Mouse (Mus musculus) embryonic facial prominence, embryonic 15.5 days (tissue): Measurements from ENCODE around the gene Map3k4. TPM values are rescaled to one million over a fixed set of nuclear protein-coding genes. Genes with fewer than 3 reads are reported as not detected.

Experiments used
- ATAC-seq: fragments of 200-750 bp; cut with Nextera tagmentation; 2 replicates; pipeline ENCODE4 v1.8.0; 2017; ENCODE audit warnings: low read depth, moderate TSS enrichment; ENCODE audit not compliant: insufficient number of reproducible peaks, low FRiP score, low TSS enrichment
- H3K27ac ChIP-seq: fragments of 300-500 bp; sonication (generic); replicated peaks from 2 replicates; pipeline ENCODE4 v1.5.1; 2015; ENCODE audit warnings: mild to moderate bottlenecking, inconsistent platforms
- H3K27me3 ChIP-seq: fragments of 300-500 bp; sonication (generic); 2 replicates; pipeline ENCODE4 v1.6.1; 2015; ENCODE audit warnings: inconsistent platforms
- H3K36me3 ChIP-seq: fragments of 300-500 bp; sonication (generic); 2 replicates; pipeline ENCODE4 v1.6.1; 2015; ENCODE audit warnings: mild to moderate bottlenecking, inconsistent platforms
- H3K4me1 ChIP-seq: fragments of 300-500 bp; sonication (generic); 2 replicates; pipeline ENCODE4 v1.6.1; 2015; ENCODE audit warnings: inconsistent platforms
- H3K4me2 ChIP-seq: fragments of 300-500 bp; sonication (generic); replicated peaks from 2 replicates; pipeline ENCODE4 v1.6.1; 2015; ENCODE audit warnings: mild to moderate bottlenecking, inconsistent platforms
- H3K4me3 ChIP-seq: fragments of 300-500 bp; sonication (generic); replicated peaks from 2 replicates; pipeline ENCODE4 v1.5.1; 2015; ENCODE audit warnings: mild to moderate bottlenecking, inconsistent platforms
- H3K9ac ChIP-seq: fragments of 300-500 bp; sonication (generic); 2 replicates; pipeline ENCODE4 v1.6.1; 2015; ENCODE audit warnings: inconsistent platforms
- H3K9me3 ChIP-seq: fragments of 300-500 bp; sonication (generic); replicated peaks from 2 replicates; pipeline ENCODE4 v1.6.1; 2016; ENCODE audit warnings: inconsistent platforms
- WGBS: fragments of 180-500 bp; shearing (Covaris S2); methylation state at CpG from one replicate; pipeline ENCODE4 v1.1.7; 2015; 5-methylcytosine and 5-hydroxymethylcytosine counted together
- polyA plus RNA-seq: library from polyadenylated mRNA; unstranded; fragments of >200 nt; fragmentation: Nextera tagmentation; extraction: Ambion mirVana; gene quantifications from 2 replicates; pipeline ENCODE4 v1.2.1, GENCODE M21; 2015

Gene Map3k4
- polyA plus RNA-seq, 1 experiment from 2014 or later = 42.1 TPM

DNA sequence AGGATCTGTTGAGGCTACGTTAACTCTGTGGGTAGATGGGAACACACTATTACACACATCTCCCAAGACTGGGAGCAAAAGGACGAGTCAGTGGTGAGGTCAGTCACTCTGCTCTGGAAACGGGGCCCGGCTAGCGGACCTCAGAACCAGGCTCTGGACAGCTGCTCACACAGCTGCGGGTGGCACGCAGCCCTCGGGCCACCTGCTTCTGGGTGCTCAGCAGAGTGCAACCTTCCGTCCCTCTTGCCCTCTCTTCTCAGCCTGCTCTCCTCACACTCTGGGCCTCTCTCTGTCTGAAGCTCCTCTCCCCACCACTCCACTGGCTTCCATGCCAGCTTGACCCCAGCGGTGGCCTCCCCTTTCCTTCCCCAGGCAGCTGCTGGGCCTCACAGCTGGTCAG is 50.1 kb downstream of the Map3k4 start:
- no peak for ATAC-seq
- no peak overlapping the region for H3K4me2 ChIP-seq
- no peaks in the 10 kb centered on the region for H3K27me3 ChIP-seq
- no peaks in the 10 kb centered on the region for H3K9me3 ChIP-seq
- peaks cover 15% of the 10 kb centered on the region for H3K36me3 ChIP-seq
- H3K4me3 ChIP-seq = no peak overlapping the region
- H3K4me1 ChIP-seq = peaks cover 40% of the 10 kb centered on the region
- no peak overlapping the region for H3K9ac ChIP-seq
- no peak overlapping the region for H3K27ac ChIP-seq
- 91% methylated on average over 10 of the region's 10 CpGs for WGBS

DNA sequence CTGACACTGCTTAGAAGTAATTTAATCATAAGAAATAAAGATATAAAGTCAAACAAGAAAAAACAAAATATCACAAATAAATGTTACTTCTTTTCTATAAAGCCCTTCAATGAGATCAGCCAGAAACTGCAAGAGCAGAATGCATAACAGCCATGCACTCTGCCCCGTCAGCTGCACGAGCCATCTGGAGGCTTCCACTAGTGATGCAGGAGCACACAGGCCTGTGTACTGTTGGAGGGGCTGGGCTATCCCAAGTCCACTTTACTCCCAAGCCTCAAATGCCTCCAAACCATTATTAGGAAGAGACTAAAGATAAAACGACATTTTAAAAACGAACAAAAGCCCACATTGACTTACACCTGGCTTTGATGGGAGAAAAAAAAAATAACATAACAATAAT is 50.5 kb downstream of the Map3k4 start:
- Histone ChIP-seq H3K9me3 (no peaks in the 10 kb centered on the region), H3K27me3 (no peaks in the 10 kb centered on the region), H3K4me2 (no peak overlapping the region), H3K36me3 (peaks cover 15% of the 10 kb centered on the region), H3K27ac (no peak overlapping the region), H3K9ac (no peak overlapping the region), H3K4me3 (no peak overlapping the region), H3K4me1 (peaks cover 41% of the 10 kb centered on the region)
- 80% methylated on average over 4 of the region's 4 CpGs for WGBS
- no peak for ATAC-seq

DNA sequence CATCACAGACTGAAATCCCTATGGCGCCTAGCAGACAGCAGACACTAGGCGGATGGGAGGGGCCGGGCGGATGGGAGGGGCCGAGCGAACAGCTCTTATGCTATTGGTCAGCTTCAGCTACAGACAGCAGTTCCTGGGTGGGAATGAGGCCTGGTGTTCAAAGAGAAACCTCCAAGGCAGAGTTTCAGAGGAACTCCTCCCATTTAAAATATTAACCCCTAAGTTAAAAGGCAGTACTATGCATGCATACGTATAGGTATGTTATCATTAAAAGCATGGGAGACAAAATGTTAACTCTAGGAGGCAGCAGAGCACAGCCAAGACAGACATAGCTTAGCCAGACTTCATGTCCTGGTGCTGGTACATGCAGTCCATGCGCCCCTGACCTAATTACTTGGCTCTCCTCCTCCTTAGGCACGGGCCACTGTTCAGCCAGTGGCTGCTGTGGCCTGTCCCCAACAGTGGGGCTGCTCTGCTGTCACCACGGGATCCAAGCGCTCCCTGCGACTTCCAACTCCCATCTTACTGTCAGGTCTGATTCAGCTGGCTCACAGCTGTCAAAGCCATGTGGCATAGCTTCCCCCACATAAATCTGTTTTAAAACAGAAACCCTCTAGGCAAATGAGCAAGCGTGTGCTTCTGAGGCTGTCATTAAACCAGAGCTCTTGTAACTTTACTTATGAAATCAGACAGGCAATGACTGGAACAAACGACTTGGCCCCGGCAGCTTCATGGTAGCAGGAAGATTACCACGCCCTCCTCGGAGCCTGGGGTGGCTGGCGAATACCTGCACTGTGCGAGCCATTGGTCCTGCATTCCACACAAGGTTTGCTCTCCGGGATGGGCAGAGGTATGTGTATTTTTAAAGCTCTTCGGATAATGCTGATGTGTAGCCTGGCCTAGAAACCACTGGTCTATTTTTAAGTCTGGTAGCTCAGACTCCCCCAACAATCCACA is 52.3 kb downstream of the Map3k4 start:
- Histone ChIP-seq H3K27me3 (no peaks in the 10 kb centered on the region), H3K4me2 (peak overlapping the region; percentile 34), H3K4me1 (peaks cover 47% of the 10 kb centered on the region), H3K9me3 (no peaks in the 10 kb centered on the region), H3K4me3 (no peak overlapping the region), H3K9ac (no peak overlapping the region), H3K36me3 (peaks cover 10% of the 10 kb centered on the region), H3K27ac (peak overlapping the region; percentile 74)
- WGBS = 31% methylated on average over 21 of the region's 21 CpGs
- ATAC-seq = peak; percentile 67

DNA sequence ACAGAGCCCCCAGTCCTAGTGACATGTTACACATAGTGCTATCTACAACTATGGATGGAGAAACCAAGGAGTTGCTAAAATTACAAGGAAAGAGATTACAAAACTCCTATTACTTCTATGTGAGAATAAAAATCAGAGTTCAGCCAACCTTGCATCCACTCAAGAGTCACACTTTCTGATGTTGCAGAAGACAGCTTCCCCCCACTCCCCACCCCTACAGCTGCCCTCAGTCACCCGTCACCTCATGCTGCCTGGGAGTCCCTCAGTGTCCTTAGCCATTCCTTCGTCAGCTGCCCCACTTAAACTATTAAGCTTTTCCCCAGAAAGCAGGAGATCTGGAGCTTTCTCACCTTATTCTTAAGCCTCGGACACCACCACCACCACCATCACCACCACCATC is 54.3 kb downstream of the Map3k4 start:
- Histone ChIP-seq H3K27me3 (no peaks in the 10 kb centered on the region), H3K9me3 (no peaks in the 10 kb centered on the region), H3K4me2 (no peak overlapping the region), H3K4me1 (peaks cover 42% of the 10 kb centered on the region), H3K27ac (no peak overlapping the region), H3K36me3 (peaks cover 7% of the 10 kb centered on the region; the same call in 1 of the 2 replicates), H3K4me3 (no peak overlapping the region), H3K9ac (no peak overlapping the region)
- no peak for ATAC-seq
- 93% methylated on average over 3 of the region's 3 CpGs for WGBS

DNA sequence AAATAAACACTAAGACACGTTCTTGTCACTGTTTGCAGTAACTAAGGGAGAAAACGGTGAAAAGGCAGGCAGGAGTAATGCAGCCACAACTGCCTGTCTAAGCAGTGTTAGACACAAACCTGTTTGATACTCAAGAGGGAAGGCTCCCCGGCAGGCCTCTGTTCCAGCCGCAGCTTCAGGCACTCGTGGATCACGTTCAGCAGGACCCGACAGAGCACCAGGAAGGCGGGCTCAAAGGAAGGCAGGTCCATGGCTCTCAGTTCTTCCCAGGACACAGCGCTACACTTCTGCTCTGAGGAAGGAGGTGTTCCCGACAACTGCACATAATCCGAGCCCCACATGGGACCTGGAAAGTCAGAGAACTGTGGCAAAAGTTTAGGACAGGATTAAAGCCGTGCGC is 54.8 kb downstream of the Map3k4 start:
- Histone ChIP-seq H3K4me1 (peaks cover 42% of the 10 kb centered on the region), H3K27me3 (no peaks in the 10 kb centered on the region), H3K4me2 (no peak overlapping the region), H3K9me3 (no peaks in the 10 kb centered on the region), H3K9ac (no peak overlapping the region), H3K27ac (peak overlapping the region; percentile 48; the same call in 1 of the 2 replicates), H3K36me3 (peaks cover 12% of the 10 kb centered on the region; the same call in 1 of the 2 replicates), H3K4me3 (no peak overlapping the region)
- 67% methylated on average over 13 of the region's 13 CpGs for WGBS
- ATAC-seq = no peak

DNA sequence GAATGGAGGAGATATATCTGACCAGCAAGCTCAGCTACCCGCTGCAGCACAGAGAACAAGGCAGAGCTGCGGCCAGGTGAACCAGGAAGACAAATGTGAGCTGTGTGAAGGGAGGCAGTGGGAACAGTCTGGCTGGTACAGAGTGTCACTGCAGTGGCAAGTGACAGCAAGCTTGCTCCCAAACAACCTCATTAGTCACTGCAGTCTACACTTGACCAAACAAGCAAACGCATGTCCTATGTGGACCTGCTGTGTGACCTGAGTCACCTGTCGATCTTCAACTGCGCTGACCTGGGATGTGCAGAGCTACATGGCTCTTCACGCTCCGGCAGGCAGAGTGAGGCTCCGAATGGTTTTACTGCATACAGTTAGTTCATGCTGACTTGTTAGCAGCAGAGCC is 55.7 kb downstream of the Map3k4 start:
- peaks cover 42% of the 10 kb centered on the region for H3K4me1 ChIP-seq
- ATAC-seq = no peak
- H3K36me3 ChIP-seq = peaks cover 20% of the 10 kb centered on the region; the same call in 1 of the 2 replicates
- no peak overlapping the region for H3K27ac ChIP-seq
- no peak overlapping the region for H3K4me3 ChIP-seq
- H3K9me3 ChIP-seq = no peaks in the 10 kb centered on the region
- WGBS = 82% methylated on average over 8 of the region's 8 CpGs
- H3K4me2 ChIP-seq = no peak overlapping the region
- H3K27me3 ChIP-seq = no peaks in the 10 kb centered on the region
- H3K9ac ChIP-seq = no peak overlapping the region

DNA sequence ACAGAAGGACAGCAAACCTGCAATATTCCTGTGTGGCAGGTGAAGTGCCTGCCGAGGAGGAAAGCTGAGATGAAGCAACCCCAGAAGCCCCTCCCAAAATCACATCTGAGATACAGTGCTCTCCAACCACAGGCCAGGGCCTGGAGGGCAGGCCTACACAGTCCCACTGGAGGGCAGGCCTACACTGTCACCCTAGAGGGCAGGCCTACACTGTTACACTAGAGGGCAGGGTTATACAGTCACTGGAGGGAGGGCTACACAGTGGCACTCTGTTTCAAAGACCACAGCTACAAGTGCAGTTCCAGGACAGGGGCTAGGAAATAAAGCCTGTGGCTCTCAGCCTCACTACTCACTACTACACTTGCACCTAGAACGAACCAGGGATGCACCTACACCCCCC is 56.7 kb downstream of the Map3k4 start:
- Histone ChIP-seq H3K27me3 (no peaks in the 10 kb centered on the region), H3K27ac (no peak overlapping the region), H3K4me3 (no peak overlapping the region), H3K36me3 (peaks cover 29% of the 10 kb centered on the region; the same call in 1 of the 2 replicates), H3K9me3 (no peaks in the 10 kb centered on the region), H3K9ac (no peak overlapping the region), H3K4me1 (peaks cover 35% of the 10 kb centered on the region), H3K4me2 (no peak overlapping the region)
- ATAC-seq = no peak
- WGBS = 69% methylated on average over 2 of the region's 2 CpGs

DNA sequence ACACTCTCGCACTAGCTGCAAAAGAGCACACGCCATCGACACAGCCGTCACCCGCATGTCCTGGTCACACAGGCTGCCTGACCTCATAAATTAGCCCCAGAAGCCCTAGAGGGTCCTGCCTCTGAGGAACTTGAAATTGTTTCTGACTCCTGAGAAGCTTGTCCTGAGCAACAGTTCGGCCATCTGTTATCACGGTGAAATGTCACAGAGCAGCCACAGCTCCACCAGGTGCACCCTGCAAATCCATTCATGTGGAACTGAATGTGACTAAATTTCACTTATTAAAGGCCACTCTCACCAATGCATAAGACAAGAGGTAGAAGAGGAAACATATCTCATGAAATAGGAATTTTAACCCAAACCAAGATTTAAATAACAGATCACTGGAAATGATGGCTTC is 57.2 kb downstream of the Map3k4 start:
- Histone ChIP-seq H3K27ac (no peak overlapping the region), H3K36me3 (peaks cover 34% of the 10 kb centered on the region), H3K4me1 (peaks cover 30% of the 10 kb centered on the region), H3K27me3 (no peaks in the 10 kb centered on the region), H3K9me3 (no peaks in the 10 kb centered on the region), H3K4me3 (no peak overlapping the region), H3K4me2 (no peak overlapping the region), H3K9ac (no peak overlapping the region)
- ATAC-seq = no peak
- WGBS = 90% methylated on average over 7 of the region's 7 CpGs

DNA sequence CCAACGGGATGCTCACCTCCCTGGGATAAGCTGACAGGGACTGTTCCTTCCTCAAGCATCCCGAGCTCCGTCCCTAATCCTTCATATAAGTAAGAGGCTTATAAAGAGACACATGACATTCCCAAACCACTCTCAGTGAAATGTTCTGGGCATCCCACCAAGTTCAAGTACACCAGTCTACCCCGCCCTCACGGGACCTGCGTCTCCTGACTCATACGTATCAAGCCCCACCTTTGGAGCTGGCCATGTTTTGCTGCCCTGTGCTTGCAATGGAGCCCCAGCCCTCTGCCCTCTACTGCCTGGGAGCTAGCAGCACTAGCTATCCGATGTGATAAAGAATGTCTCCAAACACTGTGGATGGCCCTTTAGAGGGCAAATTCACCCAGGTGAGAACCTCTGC is 58.6 kb downstream of the Map3k4 start:
- Histone ChIP-seq H3K9ac (no peak overlapping the region), H3K4me3 (no peak overlapping the region), H3K9me3 (no peaks in the 10 kb centered on the region), H3K27me3 (no peaks in the 10 kb centered on the region), H3K4me2 (no peak overlapping the region), H3K4me1 (peaks cover 18% of the 10 kb centered on the region), H3K27ac (no peak overlapping the region), H3K36me3 (peaks cover 49% of the 10 kb centered on the region)
- WGBS = 83% methylated on average over 8 of the region's 8 CpGs
- ATAC-seq = no peak

DNA sequence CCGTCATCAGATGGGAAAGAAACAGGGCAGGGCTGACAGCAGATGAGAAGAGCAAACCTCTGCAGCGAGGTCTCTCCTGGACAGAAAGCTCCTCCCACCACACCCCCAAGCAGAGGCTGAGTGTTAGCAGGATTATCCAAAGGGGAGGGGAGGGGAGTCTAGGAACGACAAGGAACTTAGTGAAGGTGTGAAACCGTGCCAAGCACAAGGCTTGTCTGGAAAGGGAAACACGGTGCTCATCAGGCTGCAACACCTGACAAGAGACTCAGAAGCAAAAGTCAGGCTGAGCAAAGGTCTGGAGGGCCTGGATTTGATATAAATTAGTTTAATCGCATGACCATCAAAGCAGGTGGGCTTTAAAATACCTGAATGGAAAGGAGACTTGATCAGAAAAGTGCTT is 60.1 kb downstream of the Map3k4 start:
- no peak overlapping the region for H3K4me2 ChIP-seq
- peaks cover 10% of the 10 kb centered on the region for H3K4me1 ChIP-seq
- peaks cover 63% of the 10 kb centered on the region for H3K36me3 ChIP-seq
- no peaks in the 10 kb centered on the region for H3K9me3 ChIP-seq
- H3K9ac ChIP-seq = no peak overlapping the region
- ATAC-seq = no peak
- H3K27me3 ChIP-seq = no peaks in the 10 kb centered on the region
- H3K4me3 ChIP-seq = no peak overlapping the region
- WGBS = 64% methylated on average over 6 of the region's 6 CpGs
- H3K27ac ChIP-seq = no peak overlapping the region

DNA sequence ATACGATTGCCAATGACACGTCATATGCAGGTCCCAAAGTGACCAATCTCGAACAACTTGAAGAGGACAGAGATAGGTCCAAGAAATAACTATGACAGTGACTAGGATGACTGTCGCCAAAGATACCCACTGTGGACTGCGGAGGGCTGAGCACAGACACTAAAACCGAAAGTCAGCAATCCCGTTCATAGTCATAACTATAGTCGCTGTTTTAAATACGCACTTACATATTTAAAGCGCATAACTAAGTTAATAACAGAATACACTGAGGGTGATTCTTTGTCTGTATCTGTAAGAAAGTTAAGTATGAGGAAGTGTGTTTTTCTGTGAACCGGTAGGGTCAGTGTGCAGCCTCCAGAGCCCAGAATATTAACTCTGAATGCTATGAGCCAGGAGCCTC is 62.5 kb downstream of the Map3k4 start:
- H3K4me1 ChIP-seq = no peaks in the 10 kb centered on the region
- 96% methylated on average over 11 of the region's 11 CpGs for WGBS
- no peak overlapping the region for H3K4me2 ChIP-seq
- ATAC-seq = no peak
- no peaks in the 10 kb centered on the region for H3K9me3 ChIP-seq
- H3K27ac ChIP-seq = no peak overlapping the region
- no peak overlapping the region for H3K4me3 ChIP-seq
- no peaks in the 10 kb centered on the region for H3K27me3 ChIP-seq
- H3K36me3 ChIP-seq = peaks cover 85% of the 10 kb centered on the region
- no peak overlapping the region for H3K9ac ChIP-seq

DNA sequence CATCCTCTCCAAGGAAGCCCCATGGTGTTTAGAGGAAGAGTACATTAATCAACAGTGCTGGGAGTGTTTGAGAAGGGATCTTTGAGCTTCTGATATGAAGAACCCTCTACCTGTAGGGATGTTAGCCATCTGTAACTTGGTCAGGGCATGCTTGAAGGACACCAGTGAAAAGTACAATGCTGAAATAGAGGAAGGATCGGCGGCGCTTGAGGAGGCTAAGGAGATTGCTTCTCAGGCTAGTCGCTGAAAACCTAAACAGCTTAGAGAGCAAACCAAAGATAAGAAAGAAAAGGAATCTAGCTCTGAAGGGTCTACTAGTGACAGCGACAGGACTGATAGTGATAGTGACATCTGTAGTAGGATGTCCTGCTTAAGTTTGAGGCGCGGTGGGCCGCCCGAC is 68.0 kb downstream of the Map3k4 start:
- no peak for ATAC-seq
- Histone ChIP-seq H3K36me3 (peaks cover 78% of the 10 kb centered on the region), H3K4me1 (no peaks in the 10 kb centered on the region), H3K27me3 (no peaks in the 10 kb centered on the region), H3K9me3 (no peaks in the 10 kb centered on the region), H3K27ac (no peak overlapping the region), H3K9ac (no peak overlapping the region), H3K4me3 (no peak overlapping the region), H3K4me2 (no peak overlapping the region)
- 97% methylated on average over 9 of the region's 9 CpGs for WGBS
